Mouse (Mus musculus) kidney, adult 8-10 months (tissue): Measurements from ENCODE around the gene Oaf.

Source experiments
- DNase-seq, 2 experiments: peaks; one replicate each; pipeline ENCODE4 v3.0.0; 2022

Gene Oaf

GRCm38 (mm10) chr9:43242432-43242831, 2.7 kb upstream of the Oaf start:
- DNase-seq = no peak

DNA sequence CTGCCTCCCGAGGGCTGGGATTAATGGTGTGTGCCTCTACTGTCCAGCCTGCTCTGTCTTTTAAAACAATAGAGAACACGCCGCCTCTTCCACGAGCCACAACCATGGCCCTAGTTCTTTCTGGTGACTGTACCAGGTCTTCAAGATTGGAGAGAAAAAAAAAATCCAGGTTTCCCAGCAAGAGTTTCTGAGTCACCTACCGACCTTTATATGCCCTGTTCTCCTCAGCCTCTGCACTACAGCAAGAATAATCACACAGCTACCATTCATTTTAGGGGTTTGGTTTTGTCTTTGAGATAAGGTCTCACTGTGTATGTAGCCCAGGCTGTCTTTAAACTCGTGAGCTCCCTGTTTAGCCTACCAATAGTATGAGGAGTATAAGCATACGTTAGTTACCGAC, 2.3 kb upstream of the Oaf start:
- no peak for DNase-seq

DNA sequence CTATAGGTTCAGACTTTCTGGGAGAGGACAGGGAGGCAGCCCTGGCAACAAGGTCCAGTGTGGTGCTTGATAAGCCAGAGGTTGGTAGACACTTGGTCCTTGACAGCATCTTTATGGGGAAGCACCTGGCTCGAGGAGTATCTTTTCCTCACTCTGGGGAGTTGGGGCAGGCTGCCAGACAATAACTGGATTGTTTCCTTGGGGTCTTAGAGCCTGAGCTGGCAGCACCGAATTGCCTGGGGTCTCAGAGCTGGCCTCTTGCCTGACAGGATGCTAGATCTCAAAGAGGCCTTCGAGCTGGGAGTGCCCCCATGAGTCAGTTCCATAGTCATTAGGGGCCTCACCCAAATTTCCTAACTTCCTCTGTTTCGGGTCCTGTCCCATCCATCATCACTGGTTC, 1.6 kb upstream of the Oaf start:
- no peak for DNase-seq

DNA sequence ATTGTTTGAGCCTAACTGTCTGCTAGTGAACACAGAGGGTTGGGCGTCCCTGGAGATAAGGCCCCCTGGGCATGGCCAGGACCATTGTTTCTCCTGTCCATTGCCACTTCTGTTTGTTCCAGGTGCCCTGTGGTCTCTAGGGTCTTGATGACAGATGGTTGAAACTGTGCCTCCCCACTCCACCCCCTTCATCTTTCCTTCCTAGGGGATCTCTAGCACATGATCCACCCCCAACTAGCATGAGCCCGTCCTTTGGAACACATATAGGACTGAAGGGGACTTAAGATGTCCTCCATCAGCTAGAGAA, 836 bp upstream of the Oaf start:
- no peak for DNase-seq

DNA sequence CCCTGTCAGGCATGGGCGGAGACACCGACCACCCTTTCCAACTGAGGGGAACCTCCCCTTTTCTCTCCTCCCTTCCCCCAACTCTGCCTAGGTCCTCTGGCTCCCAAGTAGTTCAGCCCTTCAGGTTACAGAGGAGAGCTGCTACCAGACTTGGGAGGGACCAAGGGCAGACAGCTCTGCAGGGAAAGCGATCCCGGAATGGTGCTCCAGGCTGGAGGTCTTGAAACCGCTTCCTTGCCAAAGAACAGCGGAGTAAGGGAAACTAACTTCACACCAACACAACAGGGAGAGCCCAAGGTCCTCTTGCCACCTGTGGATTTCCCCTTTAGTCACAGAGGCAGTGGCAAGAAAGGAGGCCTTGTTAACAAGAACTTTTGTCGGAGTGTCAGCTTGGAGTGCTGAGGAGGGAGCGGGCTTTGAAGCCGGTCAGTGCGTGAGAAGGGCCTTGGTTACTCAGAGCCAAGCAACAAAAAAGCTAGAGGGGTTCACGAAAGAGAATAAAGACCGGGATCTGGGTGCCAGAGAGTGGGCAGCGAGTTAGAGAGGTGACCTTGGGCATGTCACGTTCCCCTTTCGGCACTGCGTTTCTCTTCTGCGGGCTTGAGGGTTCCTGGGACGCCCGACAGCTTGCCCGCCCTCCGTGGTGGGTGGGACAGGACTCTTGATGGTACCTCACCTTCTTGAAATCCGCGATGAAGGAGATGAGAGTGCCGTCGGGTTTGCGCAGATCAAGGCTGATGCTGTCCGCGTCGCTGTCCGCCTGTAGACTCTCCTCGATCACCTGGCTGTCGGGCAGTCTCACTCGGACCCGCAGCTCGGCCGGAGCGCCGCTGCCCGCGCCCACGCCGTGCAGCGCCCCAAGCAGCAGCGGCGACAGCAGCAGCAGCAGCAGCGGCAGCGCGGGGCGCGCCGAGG, 823 bp downstream of the Oaf start:
- no peak for DNase-seq

DNA sequence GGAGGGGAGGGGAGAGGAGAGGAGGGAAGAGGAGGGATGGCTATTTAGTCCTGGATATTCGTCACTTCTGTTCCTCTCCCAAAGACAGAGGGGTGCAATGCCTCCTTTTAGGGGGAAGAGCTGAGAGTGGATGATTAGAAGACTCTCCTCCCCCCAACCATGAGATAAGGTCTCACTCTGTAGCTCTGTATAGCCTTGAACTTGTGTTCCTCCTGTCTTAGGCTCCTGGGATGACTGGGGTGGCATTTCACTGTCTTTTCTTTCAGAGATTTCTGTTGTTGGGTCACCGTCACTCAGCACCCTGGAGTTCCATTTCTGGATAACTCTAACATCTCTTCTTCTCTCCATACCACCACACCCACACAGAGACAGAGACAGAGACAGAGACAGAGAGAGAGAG, 1.5 kb downstream of the Oaf start:
- DNase-seq = no peak

DNA sequence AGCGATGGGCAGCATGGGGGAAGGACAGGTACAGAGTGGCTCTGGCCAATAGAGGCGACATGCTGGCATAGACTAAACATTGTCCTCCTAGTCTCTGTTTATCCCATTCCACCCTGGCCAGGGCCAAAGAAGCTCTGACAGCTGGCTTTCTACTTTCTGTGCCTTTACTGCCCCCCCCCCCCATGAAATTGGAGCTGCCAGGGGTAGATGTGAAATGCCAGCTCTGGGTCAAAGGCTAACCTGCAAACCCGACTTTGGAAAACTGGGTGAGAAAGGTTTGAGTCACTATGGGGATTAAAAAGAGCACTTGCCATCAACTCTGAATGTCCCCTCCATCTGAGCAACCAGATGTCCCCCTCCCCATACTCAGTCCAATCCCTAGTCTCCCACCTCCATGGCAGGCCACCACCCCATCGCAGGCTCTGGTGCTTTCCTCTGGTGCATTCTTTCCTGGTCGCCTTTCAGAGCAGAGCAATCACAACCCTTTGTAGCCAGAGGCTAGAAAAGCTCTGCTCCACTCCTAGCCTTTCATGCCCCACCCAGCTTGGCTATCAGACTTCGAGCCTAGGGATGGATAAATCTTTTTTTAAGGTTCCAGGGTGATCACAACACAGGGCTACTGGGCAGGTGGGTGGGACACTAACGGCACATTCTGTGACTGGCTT, 2.5 kb downstream of the Oaf start:
- no peak for DNase-seq

DNA sequence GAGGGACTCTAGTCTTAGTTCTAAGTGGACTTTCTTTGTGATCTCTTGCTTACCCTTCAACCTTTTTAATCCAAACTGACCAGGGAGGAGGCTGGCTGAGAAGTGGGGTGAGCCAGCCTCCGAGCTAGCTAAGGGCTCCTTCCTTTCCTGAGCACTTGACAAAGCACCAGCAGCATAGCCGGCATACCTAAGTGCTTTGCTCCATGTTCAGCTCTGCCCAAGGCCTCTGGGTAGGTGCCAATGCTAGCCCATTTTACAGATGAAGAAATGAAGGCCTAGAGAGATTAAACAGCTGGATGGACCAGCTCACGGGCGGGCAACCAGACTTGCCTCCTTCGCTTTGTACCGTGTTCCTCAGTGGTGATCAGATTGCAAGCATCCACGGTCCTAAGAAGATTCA, 3.1 kb downstream of the Oaf start:
- DNase-seq = no peak

DNA sequence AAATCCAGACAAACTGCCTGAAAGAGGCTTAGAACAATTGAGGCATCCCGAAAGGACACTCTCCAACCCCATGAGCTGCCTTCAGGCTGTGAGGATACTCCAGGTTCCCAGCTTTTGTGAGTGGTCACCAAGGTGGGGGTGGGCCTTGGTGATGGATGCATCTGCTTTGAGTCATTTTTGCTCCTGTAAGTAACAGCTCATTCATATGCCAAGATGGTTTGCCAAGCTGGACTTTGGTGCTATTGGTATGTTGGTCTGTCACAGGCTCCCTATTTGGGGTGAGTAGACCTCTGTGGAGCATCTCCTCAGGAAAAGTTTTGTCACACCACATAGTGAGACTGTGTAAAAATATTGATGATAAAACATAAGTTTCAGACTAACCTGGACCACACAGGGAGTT, 3.6 kb downstream of the Oaf start:
- no peak for DNase-seq

DNA sequence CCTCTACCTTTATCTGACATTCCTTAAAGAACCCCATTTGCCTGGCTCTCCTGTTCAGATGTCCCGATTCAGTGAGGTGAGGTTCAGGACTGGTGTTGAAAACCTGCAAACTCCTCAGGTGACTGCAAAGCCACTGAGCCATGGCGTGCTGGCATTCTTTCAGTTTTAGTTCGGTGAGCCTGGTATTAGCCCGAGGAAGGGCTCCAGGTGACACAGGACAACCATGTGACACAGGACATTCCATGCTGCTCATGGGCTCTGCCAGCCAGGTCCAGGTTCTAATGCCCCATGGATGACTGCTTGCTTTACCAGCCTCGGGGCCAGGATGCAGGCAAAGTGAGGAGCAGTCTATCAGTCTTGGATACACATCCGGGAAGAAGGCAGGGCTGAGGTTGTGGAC, 4.4 kb downstream of the Oaf start:
- DNase-seq = peak; percentile 76 to 86

GRCm38 (mm10) chr9:43234496-43234895, 5.2 kb downstream of the Oaf start:
- no peak for DNase-seq

- no peak for DNase-seq
Observed at GRCm38 (mm10) chr9:43233515-43233914, 6.2 kb downstream of the Oaf start.

DNA sequence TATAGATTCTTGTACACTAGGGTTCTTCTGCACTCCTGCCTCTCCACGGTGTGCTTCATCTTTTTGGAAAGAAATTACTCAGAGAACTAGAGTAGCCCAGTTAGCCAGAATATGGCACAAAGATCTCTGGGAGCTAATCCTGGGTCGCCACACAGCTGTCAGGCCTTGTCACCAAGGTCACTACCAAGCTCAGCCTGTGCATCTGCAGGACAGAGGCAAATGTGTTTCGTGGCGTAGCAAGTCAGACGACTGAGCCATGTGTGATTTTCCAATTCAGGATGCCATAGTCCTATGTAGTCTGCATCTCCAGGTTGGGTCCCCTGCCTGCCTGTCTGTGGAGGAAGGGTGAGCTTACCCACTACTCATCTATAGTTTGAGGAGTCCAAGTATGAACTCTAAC, 6.7 kb downstream of the Oaf start:
- no peak for DNase-seq

- DNase-seq = no peak
Observed at GRCm38 (mm10) chr9:43232286-43232685, 7.4 kb downstream of the Oaf start.

DNA sequence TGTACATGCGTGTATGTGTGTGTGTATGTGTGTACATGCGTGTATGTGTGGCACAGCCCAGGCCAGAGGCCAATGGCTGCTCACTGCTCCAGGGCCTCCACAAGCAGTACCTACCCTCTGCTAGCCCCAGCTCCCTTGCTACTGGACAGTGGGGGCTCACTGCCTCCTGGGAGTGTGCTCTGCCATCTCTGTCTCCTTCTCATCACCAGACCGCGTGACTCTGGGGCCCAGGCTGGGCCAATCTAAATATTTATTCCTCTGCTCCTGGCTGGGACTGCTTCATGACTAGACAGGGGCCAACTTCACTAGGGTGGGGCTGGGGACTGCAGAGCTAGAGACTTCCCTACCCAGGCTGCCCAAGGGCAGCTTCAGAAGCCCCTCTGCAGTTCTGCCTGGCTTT, 7.9 kb downstream of the Oaf start:
- DNase-seq = no peak

DNA sequence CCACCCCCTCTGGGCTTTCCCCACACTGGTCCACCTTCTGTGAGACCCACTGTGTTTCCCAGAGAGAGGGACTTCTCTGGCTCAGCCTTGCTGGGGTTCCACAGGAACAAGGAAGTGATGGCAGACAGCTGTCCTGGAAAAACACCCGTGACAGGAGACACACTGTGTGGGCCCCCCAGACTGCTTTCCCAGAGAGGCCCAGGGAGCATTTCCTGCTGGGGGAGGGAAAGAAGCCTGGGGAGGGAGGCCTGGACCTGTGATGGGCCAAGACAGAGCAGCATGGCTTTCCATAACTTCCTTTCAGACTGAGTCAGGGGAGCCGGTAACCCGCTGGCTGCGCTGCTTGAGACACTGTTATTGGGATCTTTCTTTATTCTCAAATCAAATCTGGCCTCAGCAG, 8.8 kb downstream of the Oaf start:
- DNase-seq = peak in 1 of 2 experiments; percentile 49

DNA sequence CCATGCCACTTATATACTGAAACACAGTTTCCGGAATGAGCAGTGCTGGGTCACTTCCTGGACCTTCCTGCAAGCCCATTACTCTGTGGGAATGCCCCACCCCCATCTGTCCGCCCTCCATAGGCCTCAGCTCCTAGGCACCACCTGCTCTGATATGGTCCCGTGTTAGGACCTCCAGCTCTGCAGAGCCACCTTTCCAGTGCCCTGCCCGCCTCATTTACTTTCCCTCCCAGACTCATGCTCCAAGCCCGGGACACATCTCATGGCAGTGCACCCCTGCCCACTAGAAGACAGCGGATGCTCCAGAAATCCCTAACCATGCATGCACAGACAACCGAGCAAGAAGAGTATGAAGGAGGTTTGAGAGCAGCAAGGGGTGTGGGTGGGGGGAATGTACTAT, 9.7 kb downstream of the Oaf start:
- no peak for DNase-seq

DNA sequence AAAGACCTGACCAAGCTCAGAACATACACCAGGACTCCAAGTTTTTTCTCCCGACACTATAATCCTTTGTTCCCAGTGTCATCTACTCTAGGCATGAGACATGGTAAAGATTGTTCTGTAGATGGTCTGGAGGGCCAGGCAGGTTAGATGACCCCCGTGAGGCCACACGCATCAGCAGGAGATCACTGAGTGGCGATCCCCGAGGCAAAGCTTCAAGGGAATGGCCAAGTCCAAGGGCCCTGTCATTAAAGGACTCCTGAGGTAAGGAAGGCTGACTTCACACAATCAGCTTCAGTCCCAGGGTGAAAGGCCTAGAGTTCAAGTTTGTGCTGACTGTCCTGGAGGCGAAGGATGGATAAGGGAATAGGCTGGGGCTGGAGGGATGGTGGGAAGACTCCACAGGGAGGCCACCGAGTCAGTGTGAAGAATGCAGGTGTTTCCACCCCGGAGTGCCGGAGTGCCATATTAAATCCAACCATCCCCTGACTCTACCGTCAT, 10.3 kb downstream of the Oaf start:
- no peak for DNase-seq

GRCm38 (mm10) chr9:43228745-43229144, 11.0 kb downstream of the Oaf start:
- no peak for DNase-seq

- DNase-seq = no peak
Observed at GRCm38 (mm10) chr9:43227626-43228025, 12.1 kb downstream of the Oaf start.

DNA sequence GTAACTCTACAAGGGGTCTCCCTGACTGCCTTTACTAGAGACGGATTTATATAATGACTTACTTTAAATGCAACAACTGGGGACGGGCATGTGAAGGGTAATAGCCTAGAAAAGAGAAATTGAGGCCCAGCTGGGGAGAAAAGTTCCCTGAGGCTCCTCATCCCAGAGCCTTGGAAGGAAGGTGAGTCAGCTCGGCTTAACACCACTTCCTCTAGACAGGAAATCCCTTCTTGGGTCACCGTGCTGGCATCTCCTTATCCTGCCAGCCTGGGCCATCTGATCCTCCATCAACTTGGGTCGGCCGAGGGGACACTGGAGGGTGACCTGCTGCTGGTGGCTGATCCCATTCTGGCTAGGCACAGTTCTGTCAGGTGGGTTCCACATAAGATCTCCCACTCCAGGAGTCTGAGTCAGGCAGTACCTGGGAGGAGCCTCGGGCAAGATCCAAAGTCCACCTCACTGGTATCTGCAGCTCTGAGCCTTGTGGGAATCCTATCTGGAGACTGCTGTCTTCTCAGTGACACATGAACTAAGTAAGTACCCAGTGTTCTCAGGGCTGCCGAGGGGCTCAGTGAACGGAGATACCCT, 13.0 kb downstream of the Oaf start:
- peak; percentile 71 to 74 for DNase-seq

- DNase-seq = no peak
Observed at GRCm38 (mm10) chr9:43225481-43225880, 14.2 kb downstream of the Oaf start.

GRCm38 (mm10) chr9:43224771-43225355, 14.8 kb downstream of the Oaf start:
- no peak for DNase-seq

- DNase-seq = no peak
Observed at GRCm38 (mm10) chr9:43222429-43222715, 17.3 kb downstream of the Oaf start.
